Mouse (Mus musculus): ENCODE measurements at regions not wholly inside any gene's neighbourhood (a gene's known extent, or its start where the extent isn't known, plus 50 kb on each side); places are given as distances from the start of the nearest gene placed in this dataset.

DNA sequence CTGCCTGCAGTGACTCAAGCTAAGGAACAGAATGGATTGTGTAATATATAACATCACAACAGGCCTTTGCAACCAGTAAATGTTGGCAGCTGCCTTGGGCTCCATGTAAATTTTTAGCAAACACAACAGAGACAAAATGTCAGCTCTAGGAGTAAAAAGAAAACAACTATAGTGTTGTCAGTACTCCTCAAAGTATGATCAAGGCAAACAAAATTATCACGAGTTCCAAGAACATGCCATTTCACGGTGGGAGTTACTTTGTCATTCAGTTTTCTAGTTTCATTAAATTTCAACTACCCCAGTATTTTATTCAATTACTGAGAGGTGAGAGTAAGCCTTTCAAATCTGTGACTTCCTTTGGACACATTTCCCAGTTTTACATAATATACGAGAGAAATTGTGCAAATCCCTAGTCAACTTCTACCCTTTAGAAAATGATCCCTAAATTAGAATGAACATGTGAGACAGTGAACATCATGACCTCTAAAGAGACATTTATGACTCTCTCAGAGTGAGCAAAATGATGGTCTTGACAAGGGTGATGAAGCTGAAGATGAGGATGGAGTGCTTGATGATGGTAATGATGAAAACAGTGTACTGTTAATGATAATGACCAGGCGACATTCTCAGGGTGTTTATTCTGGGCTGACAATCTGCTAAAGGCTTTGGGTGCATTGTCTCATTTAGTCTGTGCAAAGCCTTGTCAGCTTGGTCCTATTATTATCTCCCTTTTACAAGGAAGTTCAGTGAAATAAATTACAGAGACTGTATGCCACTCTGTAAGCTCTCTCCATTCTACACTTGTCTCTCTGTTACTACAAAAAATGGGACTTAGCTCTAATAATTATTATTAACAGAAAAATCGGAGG, 209.7 kb upstream of the Etaa1 start:
- H3K4me1 ChIP-seq = peaks cover 3% of the 10 kb centered on the region; the same call in 1 of the 2 replicates
- no peaks in the 10 kb centered on the region for H3K36me3 ChIP-seq (replicated peaks)
- peaks cover 2% of the 10 kb centered on the region; the same call in 1 of the 2 replicates for H3K27me3 ChIP-seq (ENCODE audit: poor library complexity, severe bottlenecking)
- no peak overlapping the region for H3K4me3 ChIP-seq
- H3K9me3 ChIP-seq = no peaks in the 10 kb centered on the region
- 89% methylated on average over 5 of the region's 5 CpGs for WGBS
- no peak for DNase-seq (ENCODE audit: extremely low spot score, low spot score)
- no peak overlapping the region for H3K27ac ChIP-seq

DNA sequence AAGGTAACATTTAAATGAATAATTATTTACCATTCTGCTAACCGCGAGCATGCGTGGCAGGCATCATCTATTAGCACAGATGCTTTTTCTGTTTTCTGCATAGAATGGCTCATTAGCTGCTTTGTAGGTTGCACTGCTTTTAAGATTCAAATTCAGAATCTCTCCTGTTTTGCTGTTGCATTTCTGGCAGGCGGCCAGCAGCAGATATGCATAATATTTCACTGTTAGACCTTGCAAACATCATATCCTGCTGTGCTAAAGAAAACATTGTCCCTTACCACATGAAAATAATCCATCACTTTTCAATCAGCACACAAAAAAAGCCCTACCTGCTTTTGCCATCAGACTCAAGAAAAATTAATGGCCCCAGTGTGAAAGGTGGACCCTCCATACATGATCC, 202.8 kb upstream of the Etaa1 start:
- Histone ChIP-seq H3K9me3 (no peaks in the 10 kb centered on the region), H3K27me3 (ENCODE audit: poor library complexity, severe bottlenecking) (no peaks in the 10 kb centered on the region), H3K36me3 (replicated peaks) (no peaks in the 10 kb centered on the region), H3K27ac (no peak overlapping the region), H3K4me3 (no peak overlapping the region), H3K4me1 (peaks cover 9% of the 10 kb centered on the region)
- 90% methylated on average over 4 of the region's 4 CpGs for WGBS
- DNase-seq (ENCODE audit: extremely low spot score, low spot score) = no peak

DNA sequence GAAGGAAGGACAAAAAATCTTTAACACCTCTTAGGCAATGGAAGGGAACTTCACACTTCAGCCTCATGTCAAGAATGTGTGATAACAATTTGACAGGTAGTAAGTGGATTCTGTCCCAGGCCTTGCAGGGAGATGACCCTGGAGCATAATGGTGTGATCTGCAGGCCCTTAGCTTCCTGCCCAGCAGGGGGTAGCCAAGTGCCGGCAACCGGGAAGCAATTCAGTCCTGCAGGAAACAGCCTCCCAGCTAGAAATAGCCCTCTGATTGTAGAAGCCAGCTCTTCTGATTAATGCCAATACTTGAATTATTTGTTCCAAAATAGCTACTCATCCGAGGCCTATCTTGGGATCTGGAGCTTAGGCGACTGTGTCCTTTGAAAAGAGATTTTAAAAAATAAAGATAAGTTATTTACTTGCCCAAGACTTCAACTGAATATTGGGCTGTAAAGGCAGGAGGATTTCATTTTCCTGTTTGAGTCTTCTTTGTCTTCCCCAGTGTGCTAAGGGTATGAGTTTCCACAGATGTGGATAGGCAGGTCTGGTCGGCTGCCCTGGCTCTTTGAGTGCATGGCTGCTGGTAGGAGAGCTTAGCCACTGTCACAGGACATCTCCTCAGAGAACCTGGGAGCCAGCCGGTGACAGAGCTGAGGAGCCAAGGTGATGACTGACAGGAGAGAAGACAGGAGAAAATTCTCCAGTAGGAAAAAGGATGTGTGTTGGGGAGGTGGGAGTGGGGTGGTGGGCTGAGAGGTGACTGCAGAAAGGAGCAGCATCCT, 198.3 kb upstream of the Etaa1 start:
- Histone ChIP-seq H3K27me3 (ENCODE audit: poor library complexity, severe bottlenecking) (no peaks in the 10 kb centered on the region), H3K4me3 (no peak overlapping the region), H3K9me3 (no peaks in the 10 kb centered on the region), H3K27ac (0 out of 2 replicates have a peak overlapping the region, but pooled peaks have one; percentile 25), H3K36me3 (replicated peaks) (no peaks in the 10 kb centered on the region), H3K4me1 (peaks cover 9% of the 10 kb centered on the region)
- WGBS = 30% methylated on average over 6 of the region's 6 CpGs
- peak; percentile 50 for DNase-seq (ENCODE audit: extremely low spot score, low spot score)

DNA sequence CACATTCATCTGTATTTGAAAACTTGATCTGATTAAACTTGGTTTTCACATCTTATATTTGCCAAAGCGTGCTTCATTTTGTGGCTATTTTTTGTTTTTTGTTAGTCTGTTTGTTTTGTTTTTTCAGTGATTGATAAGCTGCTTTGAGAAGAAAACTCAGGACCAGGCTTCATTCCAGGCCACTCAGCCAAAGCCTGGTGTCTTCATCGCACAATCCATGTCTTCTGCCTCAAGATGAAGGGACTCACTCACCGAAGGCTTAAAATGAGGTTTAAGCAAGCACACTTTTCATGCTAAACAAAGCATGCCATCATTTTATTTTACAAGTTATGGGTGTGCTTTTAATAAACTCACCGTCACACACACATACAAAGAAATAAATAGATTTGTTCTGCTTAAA, 197.7 kb upstream of the Etaa1 start:
- Histone ChIP-seq H3K27ac (no peak overlapping the region), H3K4me1 (peaks cover 9% of the 10 kb centered on the region), H3K27me3 (ENCODE audit: poor library complexity, severe bottlenecking) (no peaks in the 10 kb centered on the region), H3K9me3 (no peaks in the 10 kb centered on the region), H3K4me3 (no peak overlapping the region), H3K36me3 (replicated peaks) (no peaks in the 10 kb centered on the region)
- 84% methylated on average over 4 of the region's 4 CpGs for WGBS
- DNase-seq (ENCODE audit: extremely low spot score, low spot score) = no peak

DNA sequence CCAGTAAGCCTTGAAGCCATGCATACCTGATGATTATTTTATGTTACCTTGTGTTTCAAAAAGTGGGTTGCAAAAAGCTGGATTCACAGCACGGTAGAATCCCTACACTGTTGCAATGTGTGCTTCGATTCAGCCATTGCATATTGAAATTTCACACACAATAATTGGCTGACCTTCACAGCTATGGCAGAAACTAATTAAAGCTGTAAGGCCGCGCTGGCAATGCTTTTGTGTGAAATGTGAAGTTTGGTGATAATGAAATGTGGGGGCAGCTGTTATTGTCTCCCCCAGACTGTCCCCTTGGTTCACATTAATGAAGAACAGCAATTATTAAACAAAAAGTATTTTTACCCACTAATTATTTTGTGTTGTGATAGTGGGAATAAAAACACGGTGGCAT, 173.8 kb upstream of the Etaa1 start:
- Histone ChIP-seq H3K27me3 (ENCODE audit: poor library complexity, severe bottlenecking) (no peaks in the 10 kb centered on the region), H3K9me3 (no peaks in the 10 kb centered on the region), H3K27ac (no peak overlapping the region), H3K4me3 (no peak overlapping the region), H3K36me3 (replicated peaks) (no peaks in the 10 kb centered on the region), H3K4me1 (0 out of 2 replicates have a peak, but pooled peaks cover 8% of the 10 kb centered on the region)
- WGBS = 76% methylated on average over 5 of the region's 5 CpGs
- no peak for DNase-seq (ENCODE audit: extremely low spot score, low spot score)

DNA sequence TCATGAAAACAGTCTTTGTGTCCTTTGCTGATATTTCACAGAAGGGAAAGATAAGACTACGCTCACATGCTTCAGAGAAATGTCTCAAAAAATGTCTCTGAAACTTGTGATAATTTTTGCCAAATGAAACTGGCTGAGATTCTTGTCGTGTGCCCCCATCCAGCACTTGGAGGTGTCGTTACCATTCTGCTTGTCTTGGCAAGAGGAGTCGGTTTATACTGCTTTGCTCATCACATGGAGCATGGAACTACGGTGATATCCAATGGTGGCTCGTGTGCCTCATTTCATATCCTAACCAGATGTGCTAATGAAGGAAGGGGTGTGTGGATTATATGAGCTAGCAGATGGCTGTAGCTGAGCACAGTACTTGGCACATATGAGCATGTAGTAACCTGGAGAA, 169.4 kb upstream of the Etaa1 start:
- no peak for DNase-seq (ENCODE audit: extremely low spot score, low spot score)
- Histone ChIP-seq H3K27me3 (ENCODE audit: poor library complexity, severe bottlenecking) (no peaks in the 10 kb centered on the region), H3K9me3 (no peaks in the 10 kb centered on the region), H3K4me3 (no peak overlapping the region), H3K36me3 (replicated peaks) (no peaks in the 10 kb centered on the region), H3K4me1 (0 out of 2 replicates have a peak, but pooled peaks cover 7% of the 10 kb centered on the region), H3K27ac (no peak overlapping the region)
- 92% methylated on average over 6 of the region's 6 CpGs for WGBS

DNA sequence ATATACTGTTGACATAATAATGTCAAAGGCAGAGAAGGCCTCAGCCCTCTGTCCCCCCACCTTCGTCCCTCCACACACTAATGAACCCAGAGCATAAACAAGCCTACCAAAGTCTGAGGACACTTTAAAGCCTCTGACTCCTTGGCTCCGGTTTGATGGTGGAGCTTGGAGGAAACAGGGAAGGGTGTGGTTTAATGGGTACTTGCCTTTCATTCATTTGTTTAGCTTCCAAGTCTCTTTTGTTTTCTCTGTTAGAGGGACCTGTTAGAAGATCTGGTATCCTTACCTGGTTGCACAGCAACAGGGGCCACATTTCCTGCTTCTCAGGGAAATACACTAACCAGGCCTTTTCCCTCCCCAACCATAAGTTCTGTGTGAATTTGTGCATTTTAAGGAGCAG, 168.9 kb upstream of the Etaa1 start:
- Histone ChIP-seq H3K27me3 (ENCODE audit: poor library complexity, severe bottlenecking) (no peaks in the 10 kb centered on the region), H3K4me1 (0 out of 2 replicates have a peak, but pooled peaks cover 3% of the 10 kb centered on the region), H3K4me3 (no peak overlapping the region), H3K36me3 (replicated peaks) (no peaks in the 10 kb centered on the region), H3K27ac (no peak overlapping the region), H3K9me3 (no peaks in the 10 kb centered on the region)
- 72% methylated on average over 2 of the region's 2 CpGs for WGBS
- DNase-seq (ENCODE audit: extremely low spot score, low spot score) = no peak

DNA sequence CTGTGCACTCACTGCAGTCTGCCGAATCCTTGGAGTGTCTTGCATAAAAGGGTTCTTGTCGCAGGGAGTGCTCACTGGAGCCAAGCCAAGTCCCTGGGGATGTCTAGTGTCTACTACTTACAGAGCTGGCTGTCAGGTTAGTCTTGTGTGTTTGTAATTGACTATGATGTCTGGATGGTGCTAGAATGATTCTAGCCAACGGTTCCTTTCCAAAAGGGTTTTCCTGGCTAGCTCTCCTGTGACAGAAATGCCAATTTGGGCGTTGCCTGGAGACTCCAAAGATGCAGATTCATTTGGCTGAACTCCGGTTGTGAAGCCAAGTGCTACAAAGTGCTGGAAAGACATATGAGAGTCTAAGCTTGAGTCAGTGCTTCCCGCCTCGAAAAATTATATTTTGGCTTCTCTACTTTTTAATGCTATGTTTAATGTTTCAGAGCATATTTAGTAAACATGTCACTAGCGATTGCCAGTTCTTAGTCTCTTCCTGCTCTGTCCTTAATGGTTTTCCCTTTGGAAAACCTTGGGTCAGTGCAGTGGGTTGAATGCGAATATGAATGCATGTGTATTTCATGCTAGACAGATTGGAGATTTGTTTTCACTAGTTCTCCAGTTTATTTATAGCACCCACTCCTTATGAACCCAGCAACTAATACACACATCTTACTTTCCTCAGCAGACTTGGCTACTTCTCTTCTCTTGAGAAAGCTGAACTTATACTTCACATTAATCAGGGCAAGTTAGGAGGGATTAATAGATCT, 162.2 kb upstream of the Etaa1 start:
- no peaks in the 10 kb centered on the region for H3K27me3 ChIP-seq (ENCODE audit: poor library complexity, severe bottlenecking)
- no peak overlapping the region for H3K27ac ChIP-seq
- 92% methylated on average over 9 of the region's 9 CpGs for WGBS
- H3K4me3 ChIP-seq = no peak overlapping the region
- H3K36me3 ChIP-seq (replicated peaks) = no peaks in the 10 kb centered on the region
- H3K4me1 ChIP-seq = no peaks in the 10 kb centered on the region
- no peak for DNase-seq (ENCODE audit: extremely low spot score, low spot score)
- H3K9me3 ChIP-seq = no peaks in the 10 kb centered on the region

DNA sequence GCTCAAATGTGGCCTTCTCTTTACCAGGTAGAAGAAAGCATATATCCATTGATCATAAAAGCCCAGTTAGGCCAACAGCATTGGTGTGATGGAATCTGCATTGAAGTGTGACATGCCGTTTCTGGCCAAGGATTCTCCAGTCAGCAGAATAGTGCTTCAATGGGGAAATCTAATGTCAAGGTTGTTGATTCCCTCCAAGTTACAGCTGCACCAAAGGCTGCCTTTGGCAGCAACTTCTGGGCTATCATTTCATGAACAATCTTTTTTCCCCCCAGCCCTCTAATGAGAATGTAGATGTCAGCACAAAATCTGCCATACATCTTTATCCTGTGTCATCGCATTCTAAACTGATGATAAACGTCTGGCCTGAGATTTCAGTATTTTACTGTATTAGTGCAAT, 149.2 kb upstream of the Etaa1 start:
- no peaks in the 10 kb centered on the region for H3K4me1 ChIP-seq
- H3K27me3 ChIP-seq (ENCODE audit: poor library complexity, severe bottlenecking) = no peaks in the 10 kb centered on the region
- no peak overlapping the region for H3K27ac ChIP-seq
- no peaks in the 10 kb centered on the region for H3K36me3 ChIP-seq (replicated peaks)
- no peak for DNase-seq (ENCODE audit: extremely low spot score, low spot score)
- 0 out of 2 replicates have a peak, but pooled peaks cover 6% of the 10 kb centered on the region for H3K9me3 ChIP-seq
- WGBS = 92% methylated on average over 3 of the region's 3 CpGs
- H3K4me3 ChIP-seq = no peak overlapping the region

DNA sequence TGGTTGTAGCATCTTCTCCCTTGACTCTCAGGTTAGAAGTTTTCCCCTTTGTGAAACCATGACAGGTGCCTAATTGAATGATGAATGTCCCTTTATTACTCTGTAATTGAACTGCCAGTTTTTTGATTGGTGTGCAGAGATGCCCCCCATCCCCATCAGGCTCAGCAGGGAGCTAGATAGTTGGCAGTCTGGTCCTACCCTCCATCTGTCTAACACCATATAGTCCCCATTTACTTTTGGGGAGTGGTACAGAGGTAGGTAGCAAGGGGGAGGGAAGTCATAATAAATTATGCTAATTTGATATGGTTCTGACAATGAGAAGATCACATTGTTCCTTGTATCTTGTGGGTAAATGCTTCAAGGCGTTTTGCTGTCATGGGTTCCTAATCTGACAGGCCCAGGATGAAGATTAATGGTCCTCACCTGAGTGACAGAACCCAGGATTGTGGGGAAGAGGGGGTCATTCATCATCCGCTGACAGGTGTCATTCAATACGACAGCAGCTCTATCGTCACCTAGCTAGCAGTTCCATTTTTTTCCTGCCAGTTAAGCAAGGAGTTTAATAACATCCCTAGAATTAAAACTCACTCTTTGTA, 122.3 kb upstream of the Etaa1 start:
- 87% methylated on average over 4 of the region's 4 CpGs for WGBS

DNA sequence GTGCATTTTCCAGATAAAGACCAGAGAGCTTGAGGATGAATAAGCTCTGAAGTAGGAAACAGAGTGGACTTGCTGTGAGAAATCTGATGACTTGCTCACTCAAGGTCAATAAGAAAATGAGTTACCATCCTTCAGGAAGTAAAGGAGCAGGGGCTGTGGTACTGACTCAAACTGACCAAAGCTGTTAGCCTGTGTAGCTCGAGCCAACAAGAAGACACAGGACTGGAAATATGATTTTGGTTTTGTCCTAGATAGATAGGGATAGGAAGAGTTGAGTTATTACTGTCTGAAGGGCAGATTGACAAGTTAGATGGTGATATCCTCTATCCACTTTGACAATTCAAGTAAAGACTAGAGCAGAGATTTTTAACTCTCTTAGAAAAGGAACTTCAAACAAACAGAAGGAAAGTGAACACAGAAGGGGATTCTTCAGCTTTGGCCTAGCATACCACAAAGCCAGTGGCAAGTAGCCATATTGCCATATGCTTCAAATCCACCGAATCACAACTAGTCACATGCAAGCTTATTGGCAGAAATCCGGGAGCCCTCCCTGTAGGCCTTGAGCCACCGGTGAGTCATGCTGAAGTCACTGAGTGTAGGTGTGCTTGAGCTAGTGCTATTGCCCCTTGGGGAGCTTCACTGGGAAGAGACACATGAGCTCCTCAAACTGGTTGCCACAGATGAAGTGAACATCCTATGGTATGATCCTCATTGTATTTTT, 117.1 kb upstream of the Etaa1 start:
- Histone ChIP-seq H3K27ac (no peak overlapping the region), H3K9me3 (no peaks in the 10 kb centered on the region), H3K4me3 (no peak overlapping the region), H3K27me3 (ENCODE audit: poor library complexity, severe bottlenecking) (no peaks in the 10 kb centered on the region), H3K36me3 (replicated peaks) (no peaks in the 10 kb centered on the region), H3K4me1 (peaks cover 6% of the 10 kb centered on the region; the same call in 1 of the 2 replicates)
- WGBS = 91% methylated on average over 4 of the region's 4 CpGs
- no peak for DNase-seq (ENCODE audit: extremely low spot score, low spot score)

More for the DNA sequence above, 122.3 kb upstream of the Etaa1 start:
- no peak overlapping the region for H3K4me3 ChIP-seq
- no peak overlapping the region for H3K27ac ChIP-seq
- H3K36me3 ChIP-seq (replicated peaks) = no peaks in the 10 kb centered on the region
- no peaks in the 10 kb centered on the region for H3K4me1 ChIP-seq
- H3K27me3 ChIP-seq (ENCODE audit: poor library complexity, severe bottlenecking) = no peaks in the 10 kb centered on the region
- H3K9me3 ChIP-seq = no peaks in the 10 kb centered on the region
- no peak for DNase-seq (ENCODE audit: extremely low spot score, low spot score)

DNA sequence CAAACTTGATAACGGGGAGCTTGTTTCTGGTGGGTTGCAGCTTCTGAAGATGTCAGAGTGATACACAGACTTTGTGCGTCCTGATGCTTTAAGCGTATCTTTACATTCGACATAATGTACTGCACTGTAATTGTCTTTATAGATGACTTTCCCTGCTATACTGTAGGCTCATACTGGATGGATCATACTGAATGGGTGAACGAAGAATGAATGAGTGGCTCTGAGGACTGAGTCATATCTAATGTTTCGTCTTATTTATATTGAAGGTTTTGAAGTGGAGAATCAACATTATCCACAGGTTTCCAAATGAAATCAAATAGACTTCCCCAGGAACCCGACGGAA, 116.3 kb upstream of the Etaa1 start:
- no peaks in the 10 kb centered on the region for H3K36me3 ChIP-seq (replicated peaks)
- WGBS = 91% methylated on average over 8 of the region's 8 CpGs
- no peaks in the 10 kb centered on the region for H3K9me3 ChIP-seq
- DNase-seq (ENCODE audit: extremely low spot score, low spot score) = no peak
- peaks cover 6% of the 10 kb centered on the region; the same call in 1 of the 2 replicates for H3K4me1 ChIP-seq
- H3K4me3 ChIP-seq = no peak overlapping the region
- no peak overlapping the region for H3K27ac ChIP-seq
- H3K27me3 ChIP-seq (ENCODE audit: poor library complexity, severe bottlenecking) = no peaks in the 10 kb centered on the region
